Mouse (Mus musculus) liver, embryonic 16.5 days (tissue): ENCODE measurements around the gene Afap1l2. TPM values are rescaled to one million over a fixed set of nuclear protein-coding genes. Genes with fewer than 3 reads are reported as not detected.
A peak's percentile ranks its signal among the peaks of the same experiment; 100 is the strongest.

Experiments used
- ATAC-seq: fragments of 200-750 bp; cut with Nextera tagmentation; 2 replicates; pipeline ENCODE4 v1.8.0; 2017; ENCODE audit warnings: low read depth, mild to moderate bottlenecking, moderate number of reproducible peaks, moderate library complexity
- H3K27ac ChIP-seq: fragments of 300-500 bp; sonication (generic); 2 replicates; pipeline ENCODE4 v1.5.1; 2014; ENCODE audit warnings: mild to moderate bottlenecking, low read length
- H3K27me3 ChIP-seq: fragments of 300-500 bp; sonication (generic); 2 replicates; pipeline ENCODE4 v1.6.1; 2014; ENCODE audit warnings: low read depth, low read length, mixed read lengths; ENCODE audit not compliant: control insufficient read depth, insufficient read depth
- H3K36me3 ChIP-seq: fragments of 300-500 bp; sonication (generic); 2 replicates; pipeline ENCODE4 v1.6.1; 2014; ENCODE audit warnings: mild to moderate bottlenecking; ENCODE audit not compliant: control insufficient read depth, insufficient read depth
- H3K4me1 ChIP-seq: fragments of 300-500 bp; sonication (generic); 2 replicates; pipeline ENCODE4 v1.6.1; 2014; ENCODE audit warnings: low read depth, low read length, mixed read lengths; ENCODE audit not compliant: control insufficient read depth
- H3K4me2 ChIP-seq: fragments of 300-500 bp; sonication (generic); 2 replicates; pipeline ENCODE4 v1.6.1; 2014; ENCODE audit warnings: low read depth, low read length, mixed read lengths
- H3K4me3 ChIP-seq: fragments of 300-500 bp; sonication (generic); 2 replicates; pipeline ENCODE4 v1.5.1; 2014; ENCODE audit warnings: low read depth, mild to moderate bottlenecking, low read length
- H3K9ac ChIP-seq: fragments of 300-500 bp; sonication (generic); 2 replicates; pipeline ENCODE4 v1.6.1; 2014; ENCODE audit warnings: low read depth, low read length
- H3K9me3 ChIP-seq: fragments of 300-500 bp; sonication (generic); replicated peaks from 2 replicates; pipeline ENCODE4 v1.6.1; 2016; ENCODE audit warnings: low read length; ENCODE audit not compliant: control insufficient read depth
- WGBS: fragments of 180-500 bp; shearing (Covaris S2); extraction: QIAGEN DNeasy Blood & Tissue Kit; methylation state at CpG from one replicate; pipeline ENCODE4 v1.1.7; 2014; ENCODE audit not compliant: insufficient replicate concordance; 5-methylcytosine and 5-hydroxymethylcytosine counted together
- polyA plus RNA-seq: library from polyadenylated mRNA; unstranded; fragments of >200 nt; fragmentation: Nextera tagmentation; extraction: Ambion mirVana; gene quantifications from 2 replicates; pipeline ENCODE4 v1.2.1, GENCODE M21; 2015

The Afap1l2 gene
- polyA plus RNA-seq, 1 experiment from 2014 or later: 1.4 TPM

DNA sequence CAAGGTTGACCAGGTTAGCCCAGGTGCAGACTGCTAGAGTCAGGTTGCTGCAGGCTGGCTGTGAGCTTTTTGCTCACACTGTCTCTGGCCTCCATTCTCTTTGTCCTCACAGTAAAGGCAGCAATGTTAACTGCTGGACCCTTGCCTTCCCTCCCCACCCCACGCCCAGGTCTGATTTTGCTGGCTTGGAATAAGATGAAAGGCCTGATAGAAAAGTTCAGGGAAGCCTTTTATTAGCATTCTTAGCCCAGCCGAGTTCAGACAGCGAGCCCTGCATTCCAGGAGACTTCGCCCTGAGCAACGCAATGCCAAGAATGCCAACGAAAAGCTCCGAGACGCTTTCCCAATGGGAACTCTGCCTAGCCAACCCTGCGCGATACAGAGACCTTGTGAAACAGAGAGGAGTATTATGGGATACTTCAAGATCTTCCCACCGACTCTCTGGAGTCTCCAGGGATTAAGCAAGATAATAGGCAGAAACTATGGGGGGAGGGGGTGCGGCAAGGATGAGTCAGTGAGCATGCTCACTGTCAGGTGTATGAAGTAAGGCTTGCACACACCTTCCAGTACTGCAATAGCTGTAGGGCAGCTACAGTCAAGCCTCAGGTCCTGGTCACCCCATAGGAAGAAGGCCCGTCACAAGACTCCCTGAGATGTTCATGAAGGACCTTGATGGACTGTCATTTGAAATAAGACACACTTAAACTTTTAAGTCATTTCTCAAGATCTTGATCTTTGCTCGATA, 17.5 kb downstream of the Afap1l2 start:
- H3K9ac ChIP-seq: no peak overlapping the region
- no peak overlapping the region for H3K27ac ChIP-seq
- no peak overlapping the region for H3K4me3 ChIP-seq
- H3K9me3 ChIP-seq: no peaks in the 10 kb centered on the region
- no peaks in the 10 kb centered on the region for H3K4me1 ChIP-seq
- H3K36me3 ChIP-seq: no peaks in the 10 kb centered on the region
- 61% methylated on average over 14 of the region's 14 CpGs for WGBS
- no peak for ATAC-seq
- no peak overlapping the region for H3K4me2 ChIP-seq
- no peaks in the 10 kb centered on the region for H3K27me3 ChIP-seq

DNA sequence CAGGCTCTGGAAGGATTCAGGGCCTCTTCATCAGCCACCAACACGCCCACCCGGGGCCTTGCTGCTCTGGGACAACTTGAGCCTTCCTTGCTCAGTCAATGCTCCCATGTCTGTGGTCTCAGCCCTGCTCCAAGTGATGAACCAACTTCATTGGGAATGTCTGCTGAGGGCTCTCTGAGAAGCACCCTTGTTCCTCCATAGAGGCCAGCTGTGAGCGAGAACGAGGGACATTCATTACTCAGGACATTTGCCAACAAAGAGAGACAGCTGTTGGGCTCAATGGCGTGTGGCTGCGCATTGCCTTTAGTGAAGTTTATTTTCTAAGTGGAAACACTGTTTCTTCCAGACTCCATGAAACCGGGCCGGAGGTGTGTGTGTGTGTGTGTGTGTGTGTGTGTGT, 18.9 kb downstream of the Afap1l2 start:
- H3K9ac ChIP-seq: no peak overlapping the region
- no peaks in the 10 kb centered on the region for H3K9me3 ChIP-seq
- H3K4me1 ChIP-seq: no peaks in the 10 kb centered on the region
- H3K27me3 ChIP-seq: no peaks in the 10 kb centered on the region
- H3K4me2 ChIP-seq: no peak overlapping the region
- WGBS: 62% methylated on average over 8 of the region's 8 CpGs
- no peak overlapping the region for H3K27ac ChIP-seq
- H3K36me3 ChIP-seq: no peaks in the 10 kb centered on the region
- ATAC-seq: no peak
- H3K4me3 ChIP-seq: no peak overlapping the region

DNA sequence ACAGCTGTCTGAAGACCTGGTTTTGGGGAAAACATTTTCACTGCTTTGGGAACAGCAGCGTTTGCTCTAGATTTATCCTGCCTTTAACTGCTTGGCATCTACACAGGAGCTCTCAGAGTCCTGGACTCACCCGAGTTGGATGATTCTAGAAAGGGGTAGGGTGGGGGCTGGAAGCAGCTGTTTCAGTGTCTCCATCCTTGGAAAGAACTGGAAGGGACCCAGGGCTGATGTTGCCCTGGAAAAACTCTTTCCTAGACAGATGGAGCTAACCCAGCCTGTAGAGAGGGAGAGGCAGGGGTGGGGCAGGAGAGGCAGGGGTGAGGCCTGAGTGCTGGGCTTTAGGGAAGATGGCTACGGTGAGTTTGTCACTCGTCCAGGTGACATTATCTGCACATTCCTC, 23.8 kb downstream of the Afap1l2 start:
- no peak overlapping the region for H3K4me2 ChIP-seq
- H3K9me3 ChIP-seq: no peaks in the 10 kb centered on the region
- no peaks in the 10 kb centered on the region for H3K4me1 ChIP-seq
- ATAC-seq: no peak
- H3K9ac ChIP-seq: no peak overlapping the region
- 46% methylated on average over 4 of the region's 4 CpGs for WGBS
- no peaks in the 10 kb centered on the region for H3K36me3 ChIP-seq
- no peaks in the 10 kb centered on the region for H3K27me3 ChIP-seq
- no peak overlapping the region for H3K4me3 ChIP-seq
- H3K27ac ChIP-seq: no peak overlapping the region

DNA sequence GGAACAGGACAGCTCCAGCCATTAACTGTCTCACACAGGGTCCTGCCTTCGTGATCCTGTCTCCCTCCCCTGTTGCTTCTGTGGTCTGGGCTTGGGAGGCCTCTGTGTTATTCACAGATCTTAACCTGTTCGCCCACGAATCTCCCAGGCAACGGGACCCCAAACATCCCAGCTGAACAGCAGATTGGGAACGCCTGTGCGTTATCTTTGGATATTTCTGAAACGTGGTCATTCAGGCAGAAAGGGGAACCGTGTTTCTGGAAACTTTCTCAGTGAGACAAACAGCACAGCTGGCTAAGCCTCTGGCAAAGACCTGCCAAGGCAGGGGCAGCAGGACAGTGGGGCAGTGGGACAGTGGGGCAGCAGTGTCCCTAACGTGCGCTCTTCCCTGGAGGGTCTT, 24.3 kb downstream of the Afap1l2 start:
- WGBS: 36% methylated on average over 10 of the region's 10 CpGs
- H3K4me3 ChIP-seq: no peak overlapping the region
- no peak overlapping the region for H3K27ac ChIP-seq
- H3K9me3 ChIP-seq: no peaks in the 10 kb centered on the region
- no peaks in the 10 kb centered on the region for H3K36me3 ChIP-seq
- no peaks in the 10 kb centered on the region for H3K4me1 ChIP-seq
- H3K27me3 ChIP-seq: no peaks in the 10 kb centered on the region
- no peak overlapping the region for H3K9ac ChIP-seq
- no peak for ATAC-seq
- no peak overlapping the region for H3K4me2 ChIP-seq

DNA sequence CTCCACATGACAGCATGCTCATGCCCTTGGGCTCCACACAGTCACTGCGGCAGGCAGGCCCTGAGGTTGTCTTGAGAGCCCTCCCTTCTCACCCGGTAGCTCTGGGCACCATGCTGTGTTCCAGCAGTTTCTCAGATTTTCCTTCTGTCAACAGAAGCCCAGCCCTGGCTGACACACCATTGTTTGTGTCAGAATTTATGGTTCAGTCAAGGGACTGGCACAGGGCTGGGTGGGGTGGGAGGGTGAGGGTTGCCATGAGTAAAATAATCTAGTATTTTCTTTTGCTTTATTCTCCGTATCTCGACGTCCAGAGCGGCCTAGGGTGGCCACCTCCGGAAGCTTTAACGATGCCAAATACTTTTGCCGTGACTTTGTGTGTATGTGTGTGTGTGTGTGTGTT, 26.3 kb downstream of the Afap1l2 start:
- H3K4me2 ChIP-seq: no peak overlapping the region
- peaks cover 5% of the 10 kb centered on the region; the same call in 1 of the 2 replicates for H3K4me1 ChIP-seq
- ATAC-seq: no peak
- H3K36me3 ChIP-seq: no peaks in the 10 kb centered on the region
- H3K9ac ChIP-seq: no peak overlapping the region
- no peak overlapping the region for H3K4me3 ChIP-seq
- H3K27me3 ChIP-seq: no peaks in the 10 kb centered on the region
- no peaks in the 10 kb centered on the region for H3K9me3 ChIP-seq
- WGBS: 67% methylated on average over 9 of the region's 9 CpGs
- H3K27ac ChIP-seq: no peak overlapping the region

DNA sequence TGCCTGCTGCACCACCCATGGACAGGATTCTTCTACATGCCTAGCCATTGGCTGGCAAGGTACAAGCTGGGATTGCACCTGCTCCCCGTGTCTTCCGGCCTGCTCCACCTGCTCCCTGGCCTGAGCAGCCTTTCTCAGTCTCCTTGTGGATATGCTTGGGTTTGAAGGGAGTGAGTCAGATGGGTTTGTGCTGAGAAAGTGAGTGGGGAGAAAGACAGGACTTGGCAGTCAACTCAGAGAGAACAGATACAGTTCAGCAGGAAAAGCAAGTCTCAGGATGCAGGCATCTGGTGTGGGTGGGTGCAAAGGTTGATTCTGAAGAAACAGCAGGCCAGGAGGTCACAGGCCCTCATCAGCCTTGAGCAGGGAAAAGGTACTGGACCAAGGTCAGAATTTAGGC, 27.2 kb downstream of the Afap1l2 start:
- WGBS: 71% methylated on average over 2 of the region's 2 CpGs
- Histone ChIP-seq H3K4me1 (peaks cover 5% of the 10 kb centered on the region; the same call in 1 of the 2 replicates), H3K4me3 (no peak overlapping the region), H3K9ac (no peak overlapping the region), H3K9me3 (no peaks in the 10 kb centered on the region), H3K4me2 (no peak overlapping the region), H3K36me3 (no peaks in the 10 kb centered on the region), H3K27me3 (no peaks in the 10 kb centered on the region), H3K27ac (no peak overlapping the region)
- no peak for ATAC-seq

DNA sequence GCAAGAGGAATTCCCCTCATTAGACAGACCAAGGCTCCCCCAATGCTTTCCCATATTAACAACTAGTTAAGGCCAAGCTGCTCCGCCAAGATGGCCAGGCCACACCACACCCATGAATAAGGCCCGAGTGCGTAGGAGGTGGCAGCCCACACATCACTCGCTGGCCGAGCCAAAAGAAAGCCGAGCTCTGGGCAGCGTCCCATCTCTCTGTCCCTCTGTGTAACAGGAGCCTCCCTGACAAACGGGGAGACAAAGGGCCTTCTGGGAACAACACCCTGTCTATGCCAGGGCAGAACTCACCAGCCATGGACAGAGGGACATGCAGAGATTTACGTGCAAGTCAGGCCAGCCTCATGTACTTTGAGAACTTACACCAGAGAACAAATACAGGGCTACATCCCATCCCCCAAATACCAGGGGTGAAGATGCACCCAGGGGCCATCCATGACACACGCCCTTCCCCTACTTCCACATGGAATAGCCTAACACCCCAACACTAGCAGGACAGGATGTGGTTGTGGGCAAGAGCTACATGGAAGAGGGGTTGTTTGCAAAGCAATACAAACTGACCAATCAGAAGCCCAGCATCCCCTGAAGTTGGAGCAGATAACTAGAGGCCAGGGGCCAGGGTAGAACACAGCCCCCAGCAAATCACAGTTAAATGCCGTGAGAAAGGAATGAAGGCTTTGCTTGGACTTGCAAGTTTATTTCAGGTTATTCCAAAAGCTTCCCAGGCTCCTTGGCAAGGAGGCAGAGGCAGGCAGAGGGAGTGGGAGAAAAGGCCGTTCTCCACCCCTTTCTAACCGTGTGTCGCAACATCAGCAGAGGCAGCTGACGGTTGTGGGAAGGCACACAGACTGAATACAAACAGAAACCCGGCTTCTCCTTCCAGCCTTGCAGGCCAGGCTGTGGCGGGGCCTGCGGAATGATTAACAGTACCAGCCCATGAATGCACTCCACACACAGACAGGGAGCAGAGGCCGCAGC, 30.8 kb downstream of the Afap1l2 start:
- H3K4me2 ChIP-seq: no peak overlapping the region

DNA sequence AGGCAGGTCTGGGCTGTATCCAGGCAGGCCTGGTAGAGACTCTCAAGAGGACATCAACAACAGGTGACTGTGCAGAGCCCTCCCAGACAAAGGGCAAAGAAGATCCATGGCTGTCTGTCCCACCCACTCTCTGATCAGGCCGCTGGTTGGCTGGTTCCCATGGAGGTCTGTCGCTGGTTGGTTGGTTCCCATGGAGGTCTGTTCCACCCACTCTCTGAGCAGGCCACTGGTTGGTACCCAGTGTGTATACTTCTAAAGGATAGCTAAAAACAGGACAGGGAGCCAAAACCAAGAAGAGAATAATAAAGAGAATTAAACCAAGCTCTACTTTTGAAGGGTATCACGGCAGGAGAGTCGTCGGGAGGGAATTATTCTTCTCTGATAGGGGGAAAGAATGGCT, 31.5 kb downstream of the Afap1l2 start:
- H3K4me1 ChIP-seq: peaks cover 5% of the 10 kb centered on the region; the same call in 1 of the 2 replicates
- WGBS: 72% methylated on average over 5 of the region's 5 CpGs
- no peak overlapping the region for H3K4me3 ChIP-seq
- H3K27me3 ChIP-seq: no peaks in the 10 kb centered on the region
- no peaks in the 10 kb centered on the region for H3K36me3 ChIP-seq
- H3K27ac ChIP-seq: no peak overlapping the region
- no peak overlapping the region for H3K4me2 ChIP-seq
- ATAC-seq: no peak
- H3K9me3 ChIP-seq: no peaks in the 10 kb centered on the region
- H3K9ac ChIP-seq: no peak overlapping the region

More for the DNA sequence above, 30.8 kb downstream of the Afap1l2 start:
- 46% methylated on average over 19 of the region's 19 CpGs for WGBS
- no peak overlapping the region for H3K9ac ChIP-seq
- H3K27ac ChIP-seq: peak overlapping the region; percentile 55
- no peaks in the 10 kb centered on the region for H3K9me3 ChIP-seq
- peak; percentile 82 for ATAC-seq
- no peak overlapping the region for H3K4me3 ChIP-seq
- no peaks in the 10 kb centered on the region for H3K27me3 ChIP-seq
- peaks cover 5% of the 10 kb centered on the region; the same call in 1 of the 2 replicates for H3K4me1 ChIP-seq
- H3K36me3 ChIP-seq: no peaks in the 10 kb centered on the region

DNA sequence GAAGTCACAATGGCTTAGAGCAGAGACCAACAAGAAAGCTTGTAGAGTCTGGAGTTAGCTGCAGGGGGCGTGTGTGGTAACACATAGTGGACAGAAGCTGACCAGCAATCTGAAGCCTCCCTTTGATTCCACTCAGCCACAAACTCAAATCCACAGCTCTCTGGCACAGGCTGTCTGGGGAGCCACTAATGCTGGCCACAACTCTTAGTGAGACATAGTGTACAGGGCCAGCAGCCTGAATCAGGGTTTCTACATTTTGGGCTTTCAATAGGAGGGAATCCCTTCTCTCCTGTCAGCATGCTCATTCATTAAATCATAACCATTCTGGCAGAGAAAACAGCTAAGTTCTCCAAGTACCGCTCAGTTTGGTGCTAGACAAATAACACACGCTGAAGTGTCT, 32.5 kb downstream of the Afap1l2 start:
- Histone ChIP-seq H3K9ac (no peak overlapping the region), H3K27ac (no peak overlapping the region), H3K36me3 (no peaks in the 10 kb centered on the region), H3K4me2 (no peak overlapping the region), H3K4me1 (peaks cover 5% of the 10 kb centered on the region; the same call in 1 of the 2 replicates), H3K9me3 (no peaks in the 10 kb centered on the region), H3K27me3 (no peaks in the 10 kb centered on the region), H3K4me3 (no peak overlapping the region)
- no peak for ATAC-seq
- 65% methylated on average over 3 of the region's 3 CpGs for WGBS
